Mouse (Mus musculus) layer of hippocampus, postnatal 14 days (tissue): Measurements from ENCODE around the gene Aars2. TPM values are rescaled to one million over a fixed set of nuclear protein-coding genes. Genes with fewer than 3 reads are reported as not detected.

ENCODE experiments used
- DNase-seq, 2 experiments: peaks; one replicate each; pipeline ENCODE4 v3.0.0; 2021 to 2022; ENCODE audit warnings: low spot score in 2 of 2, mixed read lengths in 1 of 2
- total RNA-seq, 2 experiments: library from RNA; stranded (reverse); gene quantifications; 2 replicates each; pipeline ENCODE4 v1.2.3; 2021

The Aars2 gene
- total RNA-seq, 2 experiments from 2014 or later: 20.4 to 24.2 TPM

DNA sequence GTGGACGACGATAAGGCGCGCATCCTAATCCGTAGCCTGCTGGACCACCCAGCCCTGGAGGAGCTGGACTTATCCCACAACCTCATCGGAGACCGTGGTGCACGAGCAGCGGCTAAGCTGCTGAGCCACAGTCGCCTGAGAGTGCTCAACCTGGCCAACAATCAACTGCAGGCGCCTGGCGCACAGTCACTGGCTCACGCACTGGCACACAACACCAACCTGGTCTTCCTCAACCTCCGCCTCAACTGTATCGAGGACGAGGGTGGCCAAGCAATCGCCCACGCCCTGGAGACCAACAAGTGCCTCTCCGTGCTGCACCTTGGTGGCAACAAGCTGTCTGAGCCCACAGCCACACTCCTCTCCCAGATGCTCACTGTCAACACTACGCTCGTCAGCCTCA, 33.0 kb downstream of the Aars2 start:
- DNase-seq: no peak

DNA sequence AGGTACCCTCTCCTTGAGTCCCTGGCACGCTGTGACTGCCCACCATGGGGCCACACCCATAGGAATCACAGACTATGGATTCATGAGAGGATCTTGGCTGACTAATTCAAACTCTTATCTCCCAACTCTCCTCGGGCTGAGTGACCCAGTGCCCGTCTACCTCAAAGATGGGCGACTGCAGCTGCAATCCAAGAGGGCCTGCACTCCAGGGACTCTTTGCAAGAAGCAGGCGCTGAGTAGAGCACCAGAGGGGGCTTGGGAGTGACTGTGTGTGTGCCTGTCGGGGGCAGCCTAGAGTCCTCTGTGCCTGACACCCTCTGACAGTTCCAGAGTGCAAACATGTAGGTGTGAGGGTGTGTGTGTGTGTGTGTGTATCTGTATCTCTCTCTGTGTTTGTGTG, 35.5 kb downstream of the Aars2 start:
- DNase-seq: no peak

DNA sequence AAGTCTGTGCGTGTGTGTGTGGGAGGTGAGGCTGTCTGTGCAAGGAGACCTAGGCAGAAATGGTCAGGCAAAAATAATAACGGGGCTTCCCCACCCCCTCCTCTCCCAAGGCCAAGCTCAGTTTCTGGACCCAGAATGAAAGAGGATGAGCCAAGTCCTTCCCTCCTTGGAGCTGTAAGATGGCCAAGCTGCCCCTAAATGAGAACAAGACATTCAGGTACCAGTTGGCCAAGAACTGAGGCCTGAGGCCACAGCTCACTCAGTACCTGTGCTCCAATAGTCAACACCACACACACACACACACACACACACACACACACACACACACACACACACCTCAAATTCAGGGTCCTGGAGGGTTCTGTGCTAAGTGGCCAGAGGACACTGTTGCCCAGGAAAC, 36.1 kb downstream of the Aars2 start:
- no peak for DNase-seq

DNA sequence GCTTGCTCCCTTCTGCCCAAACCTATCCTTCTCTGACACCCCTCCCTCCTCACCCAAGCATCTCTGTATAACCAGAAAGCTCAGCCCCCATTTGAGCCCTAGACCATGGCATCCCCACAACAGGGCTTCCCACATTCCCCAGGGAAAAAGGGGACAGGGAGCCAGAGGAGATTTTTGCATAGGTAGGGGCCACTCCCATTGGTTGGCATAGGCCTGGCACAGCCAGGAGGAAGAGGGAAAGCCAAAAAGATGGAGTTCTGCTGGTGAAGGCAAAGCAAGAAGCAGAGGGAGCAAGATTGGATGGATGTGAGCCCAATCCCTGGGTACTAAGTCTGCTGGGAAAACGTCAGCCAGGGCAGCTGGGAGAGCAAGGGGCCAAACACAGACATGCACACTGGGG, 36.5 kb downstream of the Aars2 start:
- DNase-seq: no peak

DNA sequence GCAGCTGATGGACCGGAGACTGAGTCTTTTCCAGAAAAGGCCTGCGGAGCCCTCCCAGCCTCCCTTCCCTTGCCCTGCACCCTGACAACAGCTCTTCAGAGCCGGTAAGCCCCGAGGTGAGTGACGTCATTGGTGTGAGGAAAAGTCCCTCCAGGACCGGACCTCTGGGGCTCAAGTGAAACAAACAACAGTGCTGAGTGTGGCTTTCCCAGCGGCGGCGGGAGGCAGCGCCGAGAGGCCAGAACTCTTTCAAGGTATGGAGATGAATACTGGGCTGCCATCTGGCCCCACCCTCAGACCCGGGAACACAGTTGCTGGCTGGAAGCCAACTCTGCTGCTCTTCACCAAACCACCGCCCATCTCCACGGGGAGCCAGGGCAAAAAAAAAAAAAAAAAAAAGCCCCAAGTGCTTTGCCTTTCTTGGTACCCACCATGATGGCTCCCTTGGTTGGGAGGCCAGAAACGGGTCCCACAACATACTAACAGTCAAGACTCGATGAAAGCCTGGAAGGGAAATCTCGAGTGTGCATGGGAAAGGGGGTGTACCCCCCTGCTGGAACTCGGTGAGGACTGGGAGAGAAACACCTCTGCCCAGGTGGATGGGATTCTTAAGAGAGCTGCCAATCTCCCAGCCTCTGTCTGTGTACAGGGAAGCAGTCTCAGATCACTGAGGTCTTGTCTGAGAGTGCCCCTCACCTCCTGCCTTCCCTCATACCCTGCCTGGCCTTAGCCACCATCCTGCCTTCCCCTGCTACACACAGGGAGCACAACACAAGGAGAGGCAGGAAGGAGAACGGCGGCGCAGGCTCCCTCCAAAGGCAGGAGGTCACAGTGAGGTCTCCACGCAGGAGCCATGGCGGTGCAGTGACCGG, 37.6 kb downstream of the Aars2 start:
- DNase-seq: no peak

DNA sequence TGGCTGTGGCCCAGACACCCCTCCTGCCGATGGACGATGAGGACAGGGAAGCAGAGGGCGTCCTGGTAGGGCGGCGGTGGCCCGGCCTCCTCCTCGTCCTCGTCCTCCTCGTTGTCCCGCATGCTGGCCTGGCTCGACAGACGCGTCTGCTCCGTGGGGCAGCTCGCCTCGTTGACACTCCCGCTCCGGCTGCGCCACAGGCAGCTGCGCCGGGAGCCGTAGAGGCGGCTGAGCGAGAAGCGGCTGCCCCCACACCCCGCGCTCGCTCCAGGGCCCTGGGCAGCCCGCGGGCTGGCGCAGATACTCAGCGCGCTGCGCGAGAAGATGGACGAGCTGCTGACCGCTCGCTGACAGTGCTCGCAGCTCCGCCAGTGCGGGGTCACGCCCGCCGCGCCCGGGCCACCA, 38.2 kb downstream of the Aars2 start:
- no peak for DNase-seq

DNA sequence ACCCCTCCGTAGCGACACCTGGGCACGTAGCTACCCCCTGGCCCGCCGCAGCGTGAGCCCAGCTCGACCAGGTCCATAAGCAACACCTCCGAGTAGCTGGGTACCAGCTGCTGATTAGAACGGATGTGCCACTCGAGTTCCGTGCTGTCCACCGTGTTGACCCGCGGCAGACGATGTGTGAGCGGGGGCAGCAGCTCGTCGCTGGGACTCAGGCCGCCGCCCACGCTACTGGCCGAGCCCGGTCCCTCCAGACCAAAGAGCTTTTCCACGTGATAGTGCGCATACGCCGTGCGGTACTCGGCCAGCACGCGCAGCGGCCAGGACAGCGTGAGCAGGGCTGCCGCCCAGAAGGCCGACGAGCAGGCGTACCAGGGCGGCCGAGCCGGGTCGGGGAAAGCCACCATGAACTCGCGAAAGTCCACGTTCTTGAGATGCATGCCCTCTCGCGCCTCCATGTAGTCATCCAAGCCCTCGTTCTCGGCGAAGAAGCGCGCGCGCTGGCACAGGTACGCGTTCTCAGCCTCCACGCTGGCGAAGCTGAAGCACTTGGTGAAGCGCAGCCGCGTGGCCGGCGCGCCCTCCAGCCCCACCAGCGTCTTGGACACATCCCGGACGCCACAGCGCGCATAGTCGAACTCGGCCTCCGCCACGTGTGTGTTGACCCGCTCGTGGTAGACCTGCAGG, 38.8 kb downstream of the Aars2 start:
- no peak for DNase-seq

DNA sequence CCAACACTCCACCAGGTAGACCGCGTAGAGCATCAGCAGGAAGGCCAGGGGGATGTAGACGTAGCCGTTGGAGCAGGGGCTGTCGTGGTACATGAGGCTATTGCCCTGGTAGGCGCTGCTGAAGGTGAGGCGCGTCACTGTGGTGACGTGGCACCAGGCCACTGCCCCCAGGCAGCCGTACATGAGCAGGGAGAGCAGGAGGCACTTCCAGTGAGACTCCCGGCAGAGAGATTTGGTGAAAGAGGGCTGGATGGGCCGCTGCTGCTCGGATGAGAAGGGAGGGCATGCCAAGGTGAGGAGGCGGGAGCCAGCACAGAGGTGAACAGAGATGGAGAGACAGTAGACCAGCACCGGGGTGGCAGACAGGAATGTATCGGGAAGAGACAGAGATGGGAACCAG, 40.3 kb downstream of the Aars2 start:
- DNase-seq: no peak

DNA sequence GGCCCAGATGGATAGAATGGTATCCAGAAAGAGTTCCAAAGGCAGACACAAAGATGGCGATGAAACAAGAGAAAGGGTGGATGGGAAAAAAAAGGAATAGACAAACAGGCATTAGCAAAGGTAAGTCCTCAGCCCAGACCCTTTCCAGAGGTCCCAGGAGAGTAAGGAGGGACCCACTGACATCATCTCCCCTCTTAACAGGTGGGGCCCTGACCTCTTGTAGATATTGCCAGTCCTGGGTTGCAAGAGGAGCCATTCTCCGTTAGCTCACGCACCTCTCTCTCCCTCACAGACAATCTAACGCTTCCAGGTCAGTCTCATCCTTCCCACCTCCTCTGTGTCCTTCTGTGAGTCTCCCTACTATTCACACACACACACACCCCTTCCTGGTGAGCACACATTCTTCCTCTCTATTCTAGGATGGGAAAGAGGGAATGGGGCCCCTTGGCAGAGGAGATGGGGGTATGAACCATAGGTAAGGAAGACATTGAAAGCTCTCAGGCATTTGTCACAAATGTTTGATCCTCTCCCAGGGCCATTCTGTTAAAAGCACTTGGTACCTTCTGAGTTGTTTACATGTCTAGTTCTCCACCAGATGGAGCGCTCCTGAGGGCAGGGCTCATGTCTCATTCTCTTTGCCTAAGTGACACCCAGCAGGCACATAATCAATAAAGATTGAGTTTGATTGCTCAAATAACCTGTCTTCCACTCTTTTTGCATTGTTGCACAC, 41.0 kb downstream of the Aars2 start:
- no peak for DNase-seq

DNA sequence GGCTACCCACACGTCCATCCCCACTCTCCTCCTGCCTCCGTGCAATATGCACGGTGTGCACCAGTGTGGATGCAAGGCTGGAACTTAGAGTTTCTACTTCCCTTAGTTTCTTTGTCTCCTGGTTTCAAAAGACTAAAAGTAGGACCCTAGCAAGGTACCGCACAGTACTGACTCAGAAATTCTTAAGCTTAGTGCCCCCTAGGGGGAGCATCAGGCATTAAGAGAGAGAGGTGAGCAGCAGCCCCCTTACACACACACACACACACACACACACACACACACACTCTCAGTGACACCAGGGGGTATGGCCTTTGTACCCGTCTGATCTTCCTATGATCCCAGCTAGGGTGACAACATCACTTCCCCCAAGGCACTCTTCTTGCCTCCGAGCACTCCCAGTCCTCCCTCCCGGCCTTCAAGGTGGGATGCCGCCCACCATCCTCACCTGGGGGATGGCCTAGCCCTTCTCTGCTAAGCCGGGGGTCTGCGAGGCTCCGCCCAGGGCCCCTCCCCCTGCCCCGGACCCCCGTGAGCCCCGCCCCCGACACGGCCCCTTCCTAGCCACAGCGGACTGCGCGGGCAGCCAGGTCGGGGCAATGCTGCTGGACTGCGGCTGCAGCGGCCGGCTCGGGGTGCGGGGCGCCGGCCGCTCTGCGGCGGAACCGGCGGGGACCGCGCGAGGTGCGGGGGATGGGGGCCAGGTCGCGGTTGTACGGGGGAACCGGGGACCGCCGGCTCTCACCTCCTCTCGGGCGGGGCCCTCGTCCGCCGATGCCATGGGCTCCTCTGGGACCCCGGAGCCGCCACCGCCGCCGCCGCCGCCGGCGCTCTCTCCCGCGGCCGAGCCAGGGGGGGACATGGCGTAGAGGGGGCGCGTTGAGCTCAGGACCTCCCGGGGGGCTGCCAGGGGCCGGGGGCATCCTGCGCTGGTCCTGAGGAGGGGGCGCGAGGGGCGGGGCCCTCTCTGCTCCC, 42.2 kb downstream of the Aars2 start:
- DNase-seq: peak in 1 of 2 experiments; percentile 73

DNA sequence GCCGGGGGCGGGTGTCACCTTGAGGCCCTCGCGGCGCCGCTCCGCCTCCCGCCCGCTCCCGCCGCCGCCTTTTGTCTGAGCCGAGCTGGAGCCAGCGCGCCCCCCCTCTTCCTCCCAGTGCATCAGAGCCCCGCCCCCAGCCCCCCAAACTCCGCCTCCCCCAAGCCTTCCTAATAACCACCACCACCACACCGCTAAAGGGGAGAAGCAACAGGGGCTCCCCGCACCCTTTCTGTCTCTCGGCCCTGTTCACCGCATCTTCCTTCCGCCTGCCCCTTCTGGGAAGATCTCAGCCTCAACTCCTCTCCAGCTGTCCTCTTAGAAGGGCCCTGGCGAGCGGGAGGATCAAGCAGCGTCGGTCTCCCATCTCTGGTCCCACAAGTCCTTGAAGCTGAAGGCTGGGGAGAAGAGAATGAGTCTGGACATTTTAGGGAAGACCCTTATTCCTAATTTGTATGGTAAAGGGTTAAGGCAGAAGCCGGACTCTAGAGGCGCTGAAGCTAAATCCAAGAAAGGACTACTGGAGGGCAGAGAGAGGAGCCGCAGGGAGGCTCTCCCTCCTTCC, 43.1 kb downstream of the Aars2 start, which contains the start of gene Tmem151b:
TSS of gene Tmem151b (minus strand) at position 61 of the 565 bp plus-strand sequence.
- DNase-seq: peak in 1 of 2 experiments; percentile 70

DNA sequence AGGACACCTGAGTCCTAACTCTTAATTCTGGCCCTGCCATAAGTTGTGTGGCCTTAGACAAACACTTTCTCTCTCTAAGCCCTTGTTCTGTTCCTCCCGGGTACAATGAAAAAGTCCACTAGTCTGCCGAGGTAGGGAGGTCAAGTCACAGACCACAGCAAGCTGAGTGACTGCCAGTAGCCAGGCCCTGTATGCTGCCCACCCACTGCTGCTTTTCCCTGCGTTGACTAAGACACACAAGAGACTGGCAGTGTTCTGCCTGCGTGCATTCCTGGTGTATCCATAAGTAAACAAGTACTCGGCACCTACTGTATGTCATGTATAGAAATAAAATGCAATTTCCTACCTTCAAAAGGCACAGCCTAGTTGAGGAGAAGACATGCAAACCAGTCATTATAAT, 43.6 kb downstream of the Aars2 start:
- no peak for DNase-seq

DNA sequence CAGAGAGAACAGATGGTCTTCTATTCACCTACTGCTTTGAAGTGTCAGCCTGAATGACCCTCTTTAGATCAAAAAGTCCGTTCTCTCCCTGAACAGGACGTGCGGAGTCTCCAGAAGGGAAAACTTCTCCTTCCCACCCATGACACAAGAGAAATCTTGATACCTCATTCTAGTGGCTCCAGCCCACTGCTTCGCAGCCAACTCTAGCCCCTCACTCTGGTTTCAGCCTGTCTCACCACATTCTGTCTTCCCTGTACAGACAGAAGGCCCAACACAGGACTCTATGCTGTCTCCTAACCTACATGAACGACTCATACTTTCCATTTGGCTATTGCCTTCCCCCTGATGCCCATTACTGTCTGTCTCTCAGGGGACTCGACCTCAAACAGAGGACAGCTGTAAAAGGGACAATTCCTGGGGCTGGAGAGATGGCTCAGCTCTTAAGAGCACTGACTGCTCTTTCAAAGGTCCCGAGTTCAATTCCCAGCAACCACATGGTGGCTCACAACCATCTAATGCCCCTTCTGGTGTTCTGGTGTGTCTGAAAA, 44.7 kb downstream of the Aars2 start:
- DNase-seq: no peak

DNA sequence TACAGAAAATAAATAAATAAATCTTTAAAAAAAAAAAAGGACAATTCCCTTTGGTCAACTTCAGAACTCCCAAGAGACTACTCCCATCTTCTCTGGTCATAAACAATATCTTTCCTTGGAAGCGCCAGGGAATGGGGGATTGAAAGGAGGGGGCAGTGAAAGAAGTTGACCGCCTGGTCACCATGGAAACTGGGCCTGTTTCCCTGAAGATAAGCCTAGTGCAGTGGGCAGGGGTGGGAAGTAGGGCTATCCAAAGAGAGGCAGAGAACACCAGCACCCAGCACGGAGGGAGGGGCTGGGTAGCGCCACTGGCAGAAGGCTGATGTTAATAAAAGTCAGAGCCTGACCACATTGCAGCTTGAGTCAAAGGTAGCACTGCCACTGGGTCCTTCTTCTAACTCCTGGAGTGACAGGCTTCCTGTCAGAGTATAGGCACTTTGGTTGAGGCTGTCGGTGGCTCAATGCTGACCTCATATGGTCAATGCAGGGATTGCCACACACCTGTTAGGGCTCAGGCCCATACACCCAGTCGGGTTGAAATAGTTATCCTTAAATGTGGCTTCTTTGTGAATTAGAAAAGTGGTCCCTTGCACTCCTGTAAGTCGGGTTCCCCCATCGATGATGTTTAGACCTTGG, 45.3 kb downstream of the Aars2 start:
- DNase-seq: peak; percentile 81 to 87

DNA sequence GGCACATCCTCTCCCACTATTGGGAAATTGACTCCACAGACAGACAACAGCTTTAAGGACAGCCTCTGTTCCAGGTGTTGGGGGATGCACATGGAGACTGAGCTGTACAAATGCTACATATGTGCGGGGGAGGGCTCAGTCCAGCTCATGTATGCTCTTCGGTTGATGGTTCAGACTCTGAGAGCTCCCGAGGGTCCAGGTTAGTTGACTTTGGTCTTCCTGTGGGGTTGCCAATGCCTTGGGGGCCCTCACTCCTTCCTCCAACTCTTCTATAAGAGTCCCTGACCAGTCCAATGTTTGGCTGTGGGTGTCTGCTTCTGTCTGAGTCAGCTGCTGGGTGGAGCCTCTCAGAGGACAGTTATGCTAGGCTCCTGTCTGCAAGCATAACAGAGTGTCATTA, 46.4 kb downstream of the Aars2 start:
- DNase-seq: no peak

DNA sequence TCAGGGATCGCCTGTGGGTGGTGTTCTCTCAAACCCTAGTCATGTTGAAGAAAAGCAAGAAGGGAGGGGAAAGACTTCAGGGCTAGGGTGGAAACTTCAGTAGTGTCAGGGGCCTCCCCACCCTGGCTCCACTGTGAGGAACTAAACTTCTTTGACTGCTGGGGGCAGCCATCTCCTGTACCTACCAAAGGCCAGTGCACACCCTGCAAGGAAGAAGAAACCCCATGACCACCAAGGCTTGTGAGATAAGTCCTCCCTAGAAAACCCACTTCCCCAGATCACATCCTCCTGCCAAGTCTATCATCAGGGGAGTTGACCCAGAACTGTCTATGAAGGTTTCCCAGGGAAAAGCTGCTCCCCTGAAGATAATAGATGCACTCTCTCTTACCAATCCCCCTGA, 47.8 kb downstream of the Aars2 start:
- no peak for DNase-seq

DNA sequence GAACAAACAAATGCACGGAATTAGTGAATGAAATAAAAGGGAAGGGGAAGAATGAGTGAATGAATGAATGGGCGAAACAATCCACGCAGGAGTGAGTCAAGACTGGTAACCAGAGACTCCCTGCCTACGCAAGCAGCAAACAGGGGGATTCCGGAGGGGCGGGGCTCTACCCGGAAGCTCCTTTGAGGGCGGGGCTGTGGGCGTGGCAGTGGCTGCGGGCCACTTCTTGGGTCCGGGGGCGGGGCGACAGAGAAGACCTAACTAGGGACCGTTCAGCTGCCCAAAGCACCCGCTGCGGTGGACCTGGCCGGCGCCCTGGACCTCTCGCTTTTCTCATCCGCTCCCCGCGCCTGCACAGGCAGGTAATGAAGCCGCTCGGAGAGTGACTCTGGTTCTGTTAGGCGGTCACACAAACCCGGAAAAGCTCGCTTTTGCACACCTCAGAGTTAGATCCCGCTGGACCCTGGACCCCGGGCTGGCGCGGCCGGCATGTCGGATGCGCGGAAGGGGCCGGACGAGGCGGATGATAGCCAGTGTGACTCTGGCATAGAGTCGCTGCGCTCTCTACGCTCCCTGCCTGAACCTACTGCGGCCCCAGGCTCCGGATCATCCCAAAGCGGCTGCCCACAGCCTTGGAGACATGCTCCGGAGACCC, 48.9 kb downstream of the Aars2 start, which contains the start of gene Nfkbie:
TSS of gene Nfkbie (plus strand) at position 252 of the 655 bp plus-strand sequence.
- peak; percentile 83 to 90 for DNase-seq

DNA sequence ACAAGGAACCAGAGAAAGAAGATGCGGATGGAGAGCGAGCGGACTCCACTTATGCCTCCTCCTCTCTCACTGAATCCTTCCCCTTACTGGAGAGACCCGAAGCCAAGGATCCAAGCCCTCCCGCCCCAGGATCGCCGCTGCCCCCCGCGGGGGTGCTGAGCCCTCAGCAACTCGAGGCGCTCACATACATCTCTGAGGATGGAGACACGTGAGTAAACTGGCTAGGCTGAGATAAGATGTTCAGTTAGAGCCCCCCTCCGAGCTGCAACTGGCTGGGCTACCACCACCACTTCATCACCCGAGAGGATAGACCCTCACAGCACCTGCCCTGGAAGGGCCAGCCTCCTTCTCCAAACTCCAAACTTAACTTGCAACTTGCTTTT, 49.5 kb downstream of the Aars2 start:
- no peak for DNase-seq
